ENCODE assay signal across 14 mouse cellular contexts in the genomic region with DNA sequence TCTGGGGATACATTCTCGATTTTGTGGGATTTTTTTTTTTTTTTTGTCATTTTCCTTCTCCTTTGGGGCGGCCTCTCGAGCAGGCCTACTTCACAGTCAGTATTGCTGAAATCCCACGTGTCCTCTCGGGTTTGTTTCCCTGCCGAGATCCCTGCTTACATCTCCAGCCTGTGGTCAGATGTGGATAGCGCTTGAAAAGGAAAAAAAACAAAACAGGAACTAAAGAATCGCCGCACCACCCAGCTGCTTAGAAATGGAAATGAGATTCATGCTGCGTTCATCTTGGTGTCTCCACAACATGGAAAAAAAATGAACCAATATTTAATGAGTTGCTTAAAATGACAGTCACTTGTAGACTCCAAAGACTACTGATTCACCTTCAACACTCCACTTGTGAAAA.
"Had no signal": no experiment of that assay in that cellular context is flagged by ENCODE, and none has a peak within 500 bp of the region (broad histone marks: within the 10 kb centered on the region; RNA-seq: fewer than 3 reads in every experiment).

No protein-coding gene starts in this region.

- H3K4me1 ChIP-seq: limb, embryonic 10.5 days; midbrain, embryonic 12.5 days; neural tube, embryonic 12.5 days; stomach, embryonic 15.5 days had no signal

- H3K4me3 ChIP-seq: left cerebral cortex, adult 2 months; limb, embryonic 10.5 days; liver, embryonic 15.5 days; megakaryocyte, embryonic 14.5 days; midbrain, embryonic 12.5 days; neural tube, embryonic 12.5 days; stomach, embryonic 15.5 days had no signal

- DNase-seq: kidney, adult 8-10 months; kidney, postnatal 25 days; lung, adult 2 months; lung, postnatal 36 days; thymus, adult 2 months; thymus, postnatal 25 days had no signal

- ATAC-seq: lung, postnatal 0 days had no signal

- H3K27ac ChIP-seq: left cerebral cortex, adult 2 months; limb, embryonic 10.5 days; liver, embryonic 15.5 days; midbrain, embryonic 12.5 days; neural tube, embryonic 12.5 days; stomach, embryonic 15.5 days had no signal
